Mouse (Mus musculus): Measurements from ENCODE around the gene Arhgef10l. TPM values are rescaled to one million over a fixed set of nuclear protein-coding genes. Genes with fewer than 3 reads are reported as not detected.

Arhgef10l gene
- total and polyA plus RNA-seq, 2 experiments = 17.7 to 69.9 TPM

- 65% methylated on average over 12 of the region's 12 CpGs for WGBS
- no peak overlapping the region for H3K4me3 ChIP-seq (ENCODE audit: insufficient read depth, low read depth, low read length)
- no peaks in the 10 kb centered on the region for H3K36me3 ChIP-seq (ENCODE audit: control insufficient read depth, insufficient read depth, low read length)
- TF ChIP-seq CTCF (IDR thresholded peaks at IDR 0.05; ENCODE audit: low read depth, low read length) (no peak), POLR2A (IDR thresholded peaks at IDR 0.05; ENCODE audit: extremely low read depth, insufficient read depth, low read length) (no peak)
- DNase-seq (ENCODE audit: extremely low read depth, low read depth, low spot score) = peak; percentile 48
- H3K4me1 ChIP-seq (ENCODE audit: control insufficient read depth, insufficient read depth, low read length) = no peaks in the 10 kb centered on the region
- H3K27ac ChIP-seq (replicated peaks; ENCODE audit: insufficient read depth, low read depth, low read length) = no peak overlapping the region
- H3K27me3 ChIP-seq (ENCODE audit: control insufficient read depth, insufficient read depth, low read length) = no peaks in the 10 kb centered on the region
- no peaks in the 10 kb centered on the region for H3K79me2 ChIP-seq (ENCODE audit: control insufficient read depth, insufficient read depth, low read length)
- no peak overlapping the region for H3K9ac ChIP-seq (ENCODE audit: low read depth, low read length)
These were observed 39.9 kb downstream of the Arhgef10l start for GRCm38 (mm10) chr4:140625651-140626525.

GRCm38 (mm10) chr4:140624468-140625176 lies 41.2 kb downstream of the Arhgef10l start:
- H3K36me3 ChIP-seq (ENCODE audit: control insufficient read depth, insufficient read depth, low read length) = no peaks in the 10 kb centered on the region
- no peak for DNase-seq (ENCODE audit: extremely low read depth, low read depth, low spot score)
- H3K79me2 ChIP-seq (ENCODE audit: control insufficient read depth, insufficient read depth, low read length) = no peaks in the 10 kb centered on the region
- no peak overlapping the region for H3K4me3 ChIP-seq (ENCODE audit: insufficient read depth, low read depth, low read length)
- WGBS = 71% methylated on average over 10 of the region's 12 CpGs
- no peak overlapping the region for H3K9ac ChIP-seq (ENCODE audit: low read depth, low read length)
- TF ChIP-seq CTCF (IDR thresholded peaks at IDR 0.05; ENCODE audit: low read depth, low read length) (no peak), POLR2A (IDR thresholded peaks at IDR 0.05; ENCODE audit: extremely low read depth, insufficient read depth, low read length) (no peak)
- no peaks in the 10 kb centered on the region for H3K27me3 ChIP-seq (ENCODE audit: control insufficient read depth, insufficient read depth, low read length)
- peak overlapping the region; percentile 60 for H3K27ac ChIP-seq (replicated peaks; ENCODE audit: insufficient read depth, low read depth, low read length)
- 0 out of 2 replicates have a peak, but pooled peaks cover 1% of the 10 kb centered on the region for H3K4me1 ChIP-seq (ENCODE audit: control insufficient read depth, insufficient read depth, low read length)

- Histone ChIP-seq H3K9ac (ENCODE audit: low read depth, low read length) (no peak overlapping the region), H3K27ac (replicated peaks; ENCODE audit: insufficient read depth, low read depth, low read length) (peak overlapping the region; percentile 60)
- no peak for TF ChIP-seq CTCF (IDR thresholded peaks at IDR 0.05; ENCODE audit: low read depth, low read length)
- no peak for TF ChIP-seq POLR2A (IDR thresholded peaks at IDR 0.05; ENCODE audit: extremely low read depth, insufficient read depth, low read length)
These were observed 41.7 kb downstream of the Arhgef10l start for GRCm38 (mm10) chr4:140624087-140624467.

GRCm38 (mm10) chr4:140622819-140623218 lies 43.0 kb downstream of the Arhgef10l start:
- DNase-seq (ENCODE audit: extremely low read depth, low read depth, low spot score) = no peak
- 67% methylated on average over 4 of the region's 4 CpGs for WGBS
- no peak for TF ChIP-seq CTCF (IDR thresholded peaks at IDR 0.05; ENCODE audit: low read depth, low read length)
- no peak for TF ChIP-seq POLR2A (IDR thresholded peaks at IDR 0.05; ENCODE audit: extremely low read depth, insufficient read depth, low read length)
- H3K4me3 ChIP-seq (ENCODE audit: insufficient read depth, low read depth, low read length) = no peak overlapping the region
- H3K9ac ChIP-seq (ENCODE audit: low read depth, low read length) = no peak overlapping the region
- peaks cover 2% of the 10 kb centered on the region; the same call in 1 of the 2 replicates for H3K4me1 ChIP-seq (ENCODE audit: control insufficient read depth, insufficient read depth, low read length)
- no peaks in the 10 kb centered on the region for H3K27me3 ChIP-seq (ENCODE audit: control insufficient read depth, insufficient read depth, low read length)
- no peak overlapping the region for H3K27ac ChIP-seq (replicated peaks; ENCODE audit: insufficient read depth, low read depth, low read length)
- H3K36me3 ChIP-seq (ENCODE audit: control insufficient read depth, insufficient read depth, low read length) = no peaks in the 10 kb centered on the region
- H3K79me2 ChIP-seq (ENCODE audit: control insufficient read depth, insufficient read depth, low read length) = no peaks in the 10 kb centered on the region

More at GRCm38 (mm10) chr4:140624087-140624467, 41.7 kb downstream of the Arhgef10l start:
- Histone ChIP-seq H3K36me3 (ENCODE audit: control insufficient read depth, insufficient read depth, low read length) (no peaks in the 10 kb centered on the region), H3K27me3 (ENCODE audit: control insufficient read depth, insufficient read depth, low read length) (no peaks in the 10 kb centered on the region), H3K4me1 (ENCODE audit: control insufficient read depth, insufficient read depth, low read length) (0 out of 2 replicates have a peak, but pooled peaks cover 1% of the 10 kb centered on the region), H3K4me3 (ENCODE audit: insufficient read depth, low read depth, low read length) (no peak overlapping the region), H3K79me2 (ENCODE audit: control insufficient read depth, insufficient read depth, low read length) (no peaks in the 10 kb centered on the region)
- DNase-seq (ENCODE audit: extremely low read depth, low read depth, low spot score) = no peak
- WGBS = 65% methylated on average over 10 of the region's 10 CpGs

- no peak overlapping the region for H3K27ac ChIP-seq (replicated peaks; ENCODE audit: insufficient read depth, low read depth, low read length)
These were observed 45.3 kb downstream of the Arhgef10l start for GRCm38 (mm10) chr4:140620496-140620895.

More at GRCm38 (mm10) chr4:140620496-140620895, 45.3 kb downstream of the Arhgef10l start:
- Histone ChIP-seq H3K79me2 (ENCODE audit: control insufficient read depth, insufficient read depth, low read length) (no peaks in the 10 kb centered on the region; the same call in 1 of the 2 replicates), H3K4me1 (ENCODE audit: control insufficient read depth, insufficient read depth, low read length) (peaks cover 11% of the 10 kb centered on the region), H3K4me3 (ENCODE audit: insufficient read depth, low read depth, low read length) (no peak overlapping the region), H3K9ac (ENCODE audit: low read depth, low read length) (no peak overlapping the region), H3K27me3 (ENCODE audit: control insufficient read depth, insufficient read depth, low read length) (no peaks in the 10 kb centered on the region), H3K36me3 (ENCODE audit: control insufficient read depth, insufficient read depth, low read length) (no peaks in the 10 kb centered on the region)
- peak; percentile 77 for DNase-seq (ENCODE audit: extremely low read depth, low read depth, low spot score)
- TF ChIP-seq CTCF (IDR thresholded peaks at IDR 0.05; ENCODE audit: low read depth, low read length) (no peak), POLR2A (IDR thresholded peaks at IDR 0.05; ENCODE audit: extremely low read depth, insufficient read depth, low read length) (no peak)
- WGBS = 30% methylated on average over 5 of the region's 5 CpGs

All from liver, adult 2 months (tissue).